In genomic region chr8:90936840-90937239, GRCm38 (mm10) we compare ENCODE assay signal across 11 mouse cellular contexts.
DNase-seq lines count a peak whose midpoint lies in the region; ATAC-seq and TF ChIP-seq lines count a peak whose summit lies in the region.
"Had no signal": no experiment of that assay in that cellular context is flagged by ENCODE, and none has a peak within 500 bp of the region (broad histone marks: within the 10 kb centered on the region; RNA-seq: fewer than 3 reads in every experiment).

No protein-coding gene starts in this region.

- peak; percentile 40 for TF ChIP-seq CTCF in liver, adult 2 months (IDR thresholded peaks at IDR 0.05; ENCODE audit: low read depth, low read length)

- no peak overlapping the region for H3K4me2 ChIP-seq in liver, embryonic 12.5 days

- H3K36me3 ChIP-seq in liver, adult 2 months (ENCODE audit: control insufficient read depth, insufficient read depth, low read length), result peaks cover 17% of the 10 kb centered on the region; the same call in 1 of the 2 replicates
- peaks cover 12% of the 10 kb centered on the region for H3K36me3 ChIP-seq in liver, embryonic 12.5 days
- H3K36me3 ChIP-seq in forebrain, embryonic 10.5 days (replicated peaks), result peaks cover 14% of the 10 kb centered on the region

- 33% methylated on average over 1 of the region's 1 CpGs for WGBS in liver, adult 2 months
- 49% methylated on average over 1 of the region's 1 CpGs for WGBS in liver, embryonic 12.5 days (ENCODE audit: insufficient replicate concordance)
- WGBS in forebrain, embryonic 10.5 days, result 50% methylated on average over 1 of the region's 1 CpGs

- peaks cover 21% of the 10 kb centered on the region for H3K4me1 ChIP-seq in liver, adult 2 months (ENCODE audit: control insufficient read depth, insufficient read depth, low read length)
- H3K4me1 ChIP-seq in liver, embryonic 12.5 days, result peaks cover 11% of the 10 kb centered on the region; the same call in 1 of the 2 replicates
- H3K4me1 ChIP-seq in forebrain, embryonic 10.5 days, result peaks cover 9% of the 10 kb centered on the region

- no peaks in the 10 kb centered on the region for H3K9me3 ChIP-seq in liver, embryonic 12.5 days (replicated peaks)
- H3K9me3 ChIP-seq in forebrain, embryonic 10.5 days, result no peaks in the 10 kb centered on the region

- H3K27me3 ChIP-seq in liver, adult 2 months (ENCODE audit: control insufficient read depth, insufficient read depth, low read length), result no peaks in the 10 kb centered on the region
- no peaks in the 10 kb centered on the region for H3K27me3 ChIP-seq in liver, embryonic 12.5 days (replicated peaks)
- no peaks in the 10 kb centered on the region for H3K27me3 ChIP-seq in forebrain, embryonic 10.5 days (ENCODE audit: poor library complexity, severe bottlenecking)

- H3K27ac ChIP-seq in liver, adult 2 months (replicated peaks; ENCODE audit: insufficient read depth, low read depth, low read length), result no peak overlapping the region
- H3K27ac ChIP-seq in liver, embryonic 12.5 days, result no peak overlapping the region
- no peak overlapping the region for H3K27ac ChIP-seq in forebrain, embryonic 10.5 days

- ATAC-seq in liver, embryonic 12.5 days, result no peak; the same call in 1 of the 2 replicates

- H3K9ac ChIP-seq in liver, adult 2 months (ENCODE audit: low read depth, low read length), result no peak overlapping the region
- no peak overlapping the region for H3K9ac ChIP-seq in liver, embryonic 12.5 days

- H3K4me3 ChIP-seq in liver, adult 2 months (ENCODE audit: insufficient read depth, low read depth, low read length), result no peak overlapping the region
- no peak overlapping the region for H3K4me3 ChIP-seq in liver, embryonic 12.5 days
- no peak overlapping the region for H3K4me3 ChIP-seq in forebrain, embryonic 10.5 days

- peak; percentile 17 for DNase-seq in adrenal gland, postnatal 10 days
- DNase-seq in adrenal gland, postnatal 25 days, result no peak
- DNase-seq in liver, adult 2 months (ENCODE audit: extremely low read depth, low read depth, low spot score), result peak; percentile 56
- DNase-seq in ZHBTc4 (ENCODE audit: low read depth, low spot score), result peak; percentile 72
- DNase-seq in lung, postnatal 36 days, result peak; percentile 73
- no peak for DNase-seq in forebrain, embryonic 10.5 days (ENCODE audit: extremely low spot score, low spot score)
- DNase-seq in cerebellum, adult 11 months, result no peak
- DNase-seq: cerebellum, adult 11-12 months; gastrocnemius, postnatal 10 days; layer of hippocampus, adult 9-11 months had no signal

- no peak for TF ChIP-seq POLR2A in liver, adult 2 months (IDR thresholded peaks at IDR 0.05; ENCODE audit: extremely low read depth, insufficient read depth, low read length)

- peaks cover 10% of the 10 kb centered on the region; the same call in 1 of the 2 replicates for H3K79me2 ChIP-seq in liver, adult 2 months (ENCODE audit: control insufficient read depth, insufficient read depth, low read length)

Comparison
In these comparisons a context has a peak if more than half of its experiments do, and no peak if none do; other contexts are left out.
1. DNase-seq: peak in adrenal gland, postnatal 10 days (single experiment), liver, adult 2 months (single experiment), ZHBTc4 (single experiment) and lung, postnatal 36 days (single experiment); none in adrenal gland, postnatal 25 days (single experiment), forebrain, embryonic 10.5 days (single experiment) and cerebellum, adult 11 months (single experiment).